Mouse (Mus musculus) layer of hippocampus, postnatal 36 days (tissue): ENCODE measurements around the gene Rnf148. TPM values are rescaled to one million over a fixed set of nuclear protein-coding genes. Genes with fewer than 3 reads are reported as not detected.

Experiments used
- DNase-seq, 2 experiments: peaks; one replicate each; pipeline ENCODE4 v3.0.0; 2022
- total RNA-seq, 2 experiments: library from RNA; stranded (reverse); gene quantifications; 2 replicates each; pipeline ENCODE4 v1.2.3; 2021

Rnf148 gene
- total RNA-seq, result under 1 TPM; 0.47 to 0.71 TPM

GRCm38 (mm10) chr6:23655036-23655435, at the start of gene Rnf148:
TSS of gene Rnf148 (minus strand) at chr6:23655136.
- DNase-seq, result no peak

GRCm38 (mm10) chr6:23700879-23701278, 45.9 kb upstream of the Rnf148 start:
- no peak for DNase-seq

- no peak for DNase-seq
Measured at GRCm38 (mm10) chr6:23678172-23678571, 23.2 kb upstream of the Rnf148 start.

- no peak for DNase-seq
Measured at GRCm38 (mm10) chr6:23650205-23650604, 4.7 kb downstream of the Rnf148 start, which contains the start of gene Rnf133. TSS of gene Rnf133 (minus strand) at chr6:23650305.

GRCm38 (mm10) chr6:23648732-23649131, 6.2 kb downstream of the Rnf148 start:
- no peak for DNase-seq

- DNase-seq, result no peak
Measured at GRCm38 (mm10) chr6:23647627-23648247, 7.2 kb downstream of the Rnf148 start.

- DNase-seq, result no peak
Measured at GRCm38 (mm10) chr6:23637081-23637480, 17.9 kb downstream of the Rnf148 start.

GRCm38 (mm10) chr6:23635208-23635607, 19.7 kb downstream of the Rnf148 start:
- no peak for DNase-seq

GRCm38 (mm10) chr6:23634016-23634415, 20.9 kb downstream of the Rnf148 start:
- no peak for DNase-seq

GRCm38 (mm10) chr6:23630465-23630864, 24.5 kb downstream of the Rnf148 start:
- no peak for DNase-seq

Other genes with a start within 250 kb of the Rnf148 start
- gene Rnf133, start 4.8 kb downstream of the Rnf148 start, total RNA-seq, result 1 to 10 TPM in 1 of 2 experiments, under 1 TPM in 1; 0.76 to 1.1 TPM
- 10 to 100 TPM; 76.9 to 79.9 TPM for gene Cadps2, start 184.3 kb upstream of the Rnf148 start, total RNA-seq